Mouse (Mus musculus): ENCODE results near the gene Arsg.

DNA sequence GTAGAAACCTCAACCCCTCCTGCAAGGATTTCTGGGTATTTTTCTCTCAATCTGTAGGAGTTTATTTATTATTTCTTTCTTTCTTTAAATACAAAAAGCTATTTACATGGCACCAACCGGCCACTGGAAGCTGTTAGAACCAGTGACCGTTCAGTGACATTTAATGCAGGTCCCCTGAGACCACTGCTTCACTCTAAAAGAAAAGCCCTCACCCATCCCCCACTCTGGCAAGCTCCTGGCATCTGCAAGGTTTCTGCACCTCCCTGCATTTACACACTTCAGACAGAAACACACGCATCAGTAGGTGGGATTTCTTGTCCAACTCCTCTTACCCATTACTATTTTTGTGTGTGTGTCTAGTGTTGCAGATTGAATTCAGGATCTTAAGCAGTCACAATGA, 33.9 kb downstream of the Arsg start:
- no peak for TF ChIP-seq POLR2A (IDR thresholded peaks at IDR 0.05; ENCODE audit: extremely low read depth, insufficient read depth, low read length)
- TF ChIP-seq CTCF (IDR thresholded peaks at IDR 0.05; ENCODE audit: extremely low read depth, insufficient read depth, low read length), result no peak
